Mouse (Mus musculus): Measurements from ENCODE around the gene Krtcap3. TPM values are rescaled to one million over a fixed set of nuclear protein-coding genes. Genes with fewer than 3 reads are reported as not detected.

Krtcap3 gene
- polyA plus RNA-seq, 1 experiment from 2014 or later = 50.4 TPM

DNA sequence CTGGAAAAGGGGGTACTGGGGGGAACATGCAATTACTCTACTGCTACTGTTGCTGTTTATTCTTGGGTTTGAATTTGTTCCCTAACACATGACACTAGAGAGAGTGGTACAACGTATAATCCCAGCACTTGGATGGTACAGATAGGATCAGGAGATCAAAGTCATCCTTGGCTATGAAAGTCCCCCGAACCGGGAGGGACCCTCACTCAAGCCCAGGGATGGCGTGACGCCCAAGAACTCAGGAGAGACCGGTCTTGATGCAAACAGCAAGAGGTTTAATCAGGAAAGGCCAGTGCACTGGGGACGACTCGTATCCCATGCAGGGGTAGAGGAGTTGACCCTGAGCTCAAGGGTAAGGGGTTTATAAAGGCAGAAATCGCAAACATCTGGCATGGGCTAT lies 28.8 kb upstream of the Krtcap3 start:
- H3K36me3 ChIP-seq (ENCODE audit: insufficient read depth, low read length) = no peaks in the 10 kb centered on the region
- H3K4me1 ChIP-seq (ENCODE audit: insufficient read depth, low read depth, low read length) = no peaks in the 10 kb centered on the region; the same call in 1 of the 2 replicates
- 93% methylated on average over 9 of the region's 9 CpGs for WGBS
- ATAC-seq = no peak
- H3K27me3 ChIP-seq (replicated peaks; ENCODE audit: insufficient read depth, low read length) = no peaks in the 10 kb centered on the region
- no peaks in the 10 kb centered on the region for H3K9me3 ChIP-seq (ENCODE audit: low read length)
- H3K4me3 ChIP-seq (ENCODE audit: low read depth, low read length) = no peak overlapping the region
- no peak overlapping the region for H3K9ac ChIP-seq (replicated peaks; ENCODE audit: low read depth)
- H3K4me2 ChIP-seq (replicated peaks; ENCODE audit: low read depth, low read length) = no peak overlapping the region
- H3K27ac ChIP-seq (ENCODE audit: low read length) = no peak overlapping the region
- no peak for DNase-seq (ENCODE audit: low spot score)
- no peak for TF ChIP-seq EP300 (IDR thresholded peaks at IDR 0.05)
- no peak for TF ChIP-seq CTCF (IDR thresholded peaks at IDR 0.05)

DNA sequence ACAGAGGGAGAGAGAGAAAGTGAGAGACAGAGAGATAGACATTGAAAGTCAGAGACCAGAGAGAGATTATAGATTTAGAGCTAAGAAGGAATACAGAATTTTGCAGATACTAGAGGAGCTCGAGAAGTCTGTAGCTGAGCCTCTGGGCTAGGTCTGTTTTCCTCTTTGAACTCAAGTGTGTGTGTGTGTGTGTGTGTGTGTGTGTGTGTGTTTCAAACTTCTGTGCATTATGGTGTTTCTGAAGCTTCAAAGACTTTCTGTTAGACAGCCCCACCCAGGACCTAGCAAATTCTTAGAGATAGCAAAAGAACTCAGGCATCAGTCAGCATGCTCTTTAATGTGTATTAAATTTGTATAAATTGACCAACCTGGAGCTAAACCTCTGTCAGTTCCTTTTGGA lies 24.9 kb upstream of the Krtcap3 start:
- WGBS = 67% methylated on average over 1 of the region's 1 CpGs
- TF ChIP-seq EP300 (IDR thresholded peaks at IDR 0.05) = no peak
- TF ChIP-seq CTCF (IDR thresholded peaks at IDR 0.05) = no peak

DNA sequence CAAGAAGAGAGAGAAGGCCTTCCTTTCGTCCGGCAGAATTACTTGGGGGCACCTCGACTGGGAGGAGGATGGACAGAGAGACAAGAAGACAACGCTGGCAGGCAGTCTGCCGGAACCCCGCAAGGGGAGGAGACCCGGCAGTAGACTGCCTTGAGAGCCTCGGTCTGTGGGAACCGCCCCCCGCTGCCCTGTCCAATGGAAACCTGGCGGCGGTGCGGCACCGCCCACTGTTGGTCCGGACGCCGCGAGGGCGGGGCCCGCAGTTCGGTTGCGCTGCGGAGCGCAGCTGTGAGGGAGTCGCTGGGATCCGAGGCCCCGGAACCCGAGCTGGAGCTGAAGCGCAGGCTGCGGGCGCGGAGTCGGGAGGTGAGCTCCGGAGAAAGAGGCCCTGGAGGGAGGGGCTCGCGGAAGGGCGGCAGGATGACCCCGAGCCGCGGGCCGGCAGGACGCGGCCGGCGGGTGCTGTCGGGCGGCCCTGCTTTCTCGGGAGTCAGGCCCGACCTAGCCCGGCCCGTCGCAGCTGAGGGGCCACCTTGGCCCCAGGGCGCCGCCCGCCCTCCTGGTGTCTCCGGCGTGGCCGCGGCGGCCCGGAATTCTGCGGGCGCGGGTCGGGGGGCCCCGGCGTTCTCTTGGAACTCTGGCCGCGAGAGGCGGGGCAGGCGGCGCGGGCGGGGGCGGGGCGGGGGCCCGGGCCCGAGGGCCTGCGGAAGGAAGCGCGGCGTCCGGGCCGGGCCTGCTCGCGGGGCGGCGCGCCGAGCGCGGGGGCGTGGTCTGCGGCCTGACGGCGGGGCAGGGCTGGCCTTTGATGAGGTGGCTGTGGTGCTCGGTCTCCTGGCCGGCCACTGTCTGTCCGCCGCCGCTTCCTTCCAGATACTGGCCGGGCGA lies 10.6 kb upstream of the Krtcap3 start, which contains the start of the genes Nrbp1 and Gm9970:
Gene Nrbp1 (plus strand): TSS at position 228 of the 885 bp plus-strand sequence.
Gene Gm9970 (minus strand): TSS at position 596 of the 885 bp plus-strand sequence.
- no peaks in the 10 kb centered on the region for H3K27me3 ChIP-seq (replicated peaks; ENCODE audit: insufficient read depth, low read length)
- H3K9ac ChIP-seq (replicated peaks; ENCODE audit: low read depth) = peak within 1 kb of the TSS; percentile 97
- ATAC-seq = peak; percentile 99
- H3K9me3 ChIP-seq (ENCODE audit: low read length) = no peaks in the 10 kb centered on the region
- peak within 1 kb of the TSS; percentile 98 for H3K4me3 ChIP-seq (ENCODE audit: low read depth, low read length)
- peak within 1 kb of the TSS; percentile 99 for H3K27ac ChIP-seq (ENCODE audit: low read length)
- 3% methylated on average over 42 of the region's 103 CpGs for WGBS
- TF ChIP-seq EP300 (IDR thresholded peaks at IDR 0.05) = no peak
- TF ChIP-seq CTCF (IDR thresholded peaks at IDR 0.05) = no peak
- DNase-seq (ENCODE audit: low spot score) = peak; percentile 99
- H3K36me3 ChIP-seq (ENCODE audit: insufficient read depth, low read length) = peaks cover 8% of the 10 kb centered on the region; the same call in 1 of the 2 replicates
- peak within 1 kb of the TSS; percentile 74 for H3K4me2 ChIP-seq (replicated peaks; ENCODE audit: low read depth, low read length)
- no peaks in the 10 kb centered on the region for H3K4me1 ChIP-seq (ENCODE audit: insufficient read depth, low read depth, low read length)

More for the DNA sequence above, 24.9 kb upstream of the Krtcap3 start:
- ATAC-seq = no peak
- no peak for DNase-seq (ENCODE audit: low spot score)
- no peaks in the 10 kb centered on the region for H3K36me3 ChIP-seq (ENCODE audit: insufficient read depth, low read length)
- H3K27me3 ChIP-seq (replicated peaks; ENCODE audit: insufficient read depth, low read length) = no peaks in the 10 kb centered on the region
- H3K9me3 ChIP-seq (ENCODE audit: low read length) = no peaks in the 10 kb centered on the region
- H3K27ac ChIP-seq (ENCODE audit: low read length) = no peak overlapping the region
- H3K4me2 ChIP-seq (replicated peaks; ENCODE audit: low read depth, low read length) = no peak overlapping the region
- no peak overlapping the region for H3K4me3 ChIP-seq (ENCODE audit: low read depth, low read length)
- no peaks in the 10 kb centered on the region for H3K4me1 ChIP-seq (ENCODE audit: insufficient read depth, low read depth, low read length)
- H3K9ac ChIP-seq (replicated peaks; ENCODE audit: low read depth) = no peak overlapping the region

DNA sequence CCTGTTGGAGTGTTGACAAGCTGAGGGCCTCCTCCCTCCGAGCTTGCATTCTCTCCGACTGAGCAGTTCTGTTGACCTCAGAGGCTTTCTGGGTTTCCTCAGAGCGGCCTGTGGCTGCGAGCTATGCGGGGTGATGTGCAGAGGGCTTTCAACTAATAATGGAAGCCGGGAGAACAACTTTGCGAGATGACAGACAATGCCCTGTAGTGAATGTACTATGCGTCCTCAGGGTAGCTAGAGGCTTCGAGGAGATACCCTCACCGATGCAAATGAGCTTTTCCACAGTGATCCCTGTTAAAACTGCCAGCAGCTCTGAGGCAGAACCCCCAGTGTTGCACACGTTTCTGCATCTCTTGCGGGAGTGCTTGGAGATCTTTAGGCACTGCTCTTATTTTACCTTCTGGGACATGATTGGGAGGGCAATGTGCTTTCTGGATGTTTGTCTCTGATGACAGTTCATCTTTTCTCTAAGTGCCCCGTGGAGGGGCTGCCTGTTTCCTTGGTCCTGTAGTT lies 9.9 kb upstream of the Krtcap3 start:
- peaks cover 15% of the 10 kb centered on the region; the same call in 1 of the 2 replicates for H3K36me3 ChIP-seq (ENCODE audit: insufficient read depth, low read length)
- peak overlapping the region; percentile 74 for H3K4me2 ChIP-seq (replicated peaks; ENCODE audit: low read depth, low read length)
- H3K4me3 ChIP-seq (ENCODE audit: low read depth, low read length) = peak overlapping the region; percentile 98
- H3K9ac ChIP-seq (replicated peaks; ENCODE audit: low read depth) = peak overlapping the region; percentile 97
- ATAC-seq (no peak), DNase-seq (ENCODE audit: low spot score) (no peak)
- H3K27ac ChIP-seq (ENCODE audit: low read length) = peak overlapping the region; percentile 99
- H3K9me3 ChIP-seq (ENCODE audit: low read length) = no peaks in the 10 kb centered on the region
- no peaks in the 10 kb centered on the region for H3K27me3 ChIP-seq (replicated peaks; ENCODE audit: insufficient read depth, low read length)
- 2% methylated on average over 12 of the region's 13 CpGs for WGBS
- no peak for TF ChIP-seq EP300 (IDR thresholded peaks at IDR 0.05)
- no peak for TF ChIP-seq CTCF (IDR thresholded peaks at IDR 0.05)
- H3K4me1 ChIP-seq (ENCODE audit: insufficient read depth, low read depth, low read length) = no peaks in the 10 kb centered on the region

DNA sequence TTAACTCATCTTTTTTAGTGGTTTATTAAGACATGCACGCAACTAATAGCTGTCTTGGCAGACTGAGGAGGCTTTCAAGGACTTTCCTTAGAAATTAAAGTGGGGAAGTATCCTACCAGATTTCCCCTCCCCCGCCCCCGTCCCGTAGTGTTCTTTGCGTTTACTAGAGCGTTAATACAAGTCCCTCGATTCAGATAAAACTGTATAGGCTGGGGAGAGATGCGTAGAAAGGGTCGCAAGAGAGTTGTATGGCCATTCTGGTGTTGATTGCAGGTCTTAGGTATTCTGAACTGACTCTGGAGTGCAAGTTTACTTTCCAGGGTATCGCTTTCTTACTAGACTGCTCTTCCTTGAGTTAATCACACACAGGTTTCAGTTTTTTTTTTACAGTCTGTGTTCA lies 9.3 kb upstream of the Krtcap3 start:
- no peaks in the 10 kb centered on the region for H3K9me3 ChIP-seq (ENCODE audit: low read length)
- 19% methylated on average over 10 of the region's 10 CpGs for WGBS

DNA sequence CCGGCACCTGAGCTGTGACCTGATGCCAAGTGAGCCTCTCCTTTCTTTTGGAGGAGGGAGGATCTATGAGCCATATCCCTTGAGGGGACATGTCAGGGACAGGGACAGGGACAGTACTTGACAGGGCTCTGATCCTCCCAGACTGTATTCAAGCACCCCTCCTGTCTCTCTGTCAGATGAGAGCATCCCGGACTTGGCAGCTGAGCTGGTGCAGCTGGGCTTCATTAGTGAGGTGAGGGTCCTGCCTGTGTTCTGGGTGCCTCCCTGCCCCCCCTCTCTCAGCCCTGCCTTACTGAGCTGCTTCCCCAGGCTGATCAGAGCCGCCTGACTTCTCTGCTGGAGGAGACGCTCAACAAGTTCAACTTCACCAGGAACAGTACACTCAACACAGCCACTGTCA lies 775 bp upstream of the Krtcap3 start:
- ATAC-seq (no peak), DNase-seq (ENCODE audit: low spot score) (no peak)
- TF ChIP-seq CTCF (IDR thresholded peaks at IDR 0.05) (no peak), EP300 (IDR thresholded peaks at IDR 0.05) (no peak)
- Histone ChIP-seq H3K27me3 (replicated peaks; ENCODE audit: insufficient read depth, low read length) (no peaks in the 10 kb centered on the region), H3K4me2 (replicated peaks; ENCODE audit: low read depth, low read length) (no peak overlapping the region), H3K4me1 (ENCODE audit: insufficient read depth, low read depth, low read length) (peaks cover 3% of the 10 kb centered on the region; the same call in 1 of the 2 replicates), H3K9me3 (ENCODE audit: low read length) (no peaks in the 10 kb centered on the region), H3K9ac (replicated peaks; ENCODE audit: low read depth) (no peak overlapping the region), H3K27ac (ENCODE audit: low read length) (no peak overlapping the region), H3K36me3 (ENCODE audit: insufficient read depth, low read length) (peaks cover 55% of the 10 kb centered on the region), H3K4me3 (ENCODE audit: low read depth, low read length) (no peak overlapping the region)
- 64% methylated on average over 4 of the region's 4 CpGs for WGBS

More for the DNA sequence above, 9.3 kb upstream of the Krtcap3 start:
- no peaks in the 10 kb centered on the region for H3K27me3 ChIP-seq (replicated peaks; ENCODE audit: insufficient read depth, low read length)
- peak overlapping the region; percentile 74 for H3K4me2 ChIP-seq (replicated peaks; ENCODE audit: low read depth, low read length)
- H3K9ac ChIP-seq (replicated peaks; ENCODE audit: low read depth) = no peak overlapping the region
- DNase-seq (ENCODE audit: low spot score) (no peak), ATAC-seq (no peak)
- no peaks in the 10 kb centered on the region for H3K4me1 ChIP-seq (ENCODE audit: insufficient read depth, low read depth, low read length)
- peak overlapping the region; percentile 98 for H3K4me3 ChIP-seq (ENCODE audit: low read depth, low read length)
- H3K36me3 ChIP-seq (ENCODE audit: insufficient read depth, low read length) = peaks cover 19% of the 10 kb centered on the region; the same call in 1 of the 2 replicates
- TF ChIP-seq EP300 (IDR thresholded peaks at IDR 0.05) (no peak), CTCF (IDR thresholded peaks at IDR 0.05) (no peak)
- H3K27ac ChIP-seq (ENCODE audit: low read length) = no peak overlapping the region

Measured in lung, postnatal 0 days (tissue).